Mouse (Mus musculus) hindbrain, embryonic 16.5 days (tissue): ENCODE measurements at regions not wholly inside any gene's neighbourhood (a gene's known extent, or its start where the extent isn't known, plus 50 kb on each side); places are given as distances from the start of the nearest gene placed in this dataset.
"Not testable (repeated sequence)": the region's sequence is repeated elsewhere in the genome, so short reads cannot be mapped to it uniquely, and the experiment has no call there.

Experiments used
- ATAC-seq: fragments of 200-750 bp; cut with Nextera tagmentation; 2 replicates; pipeline ENCODE4 v1.8.0; 2017; ENCODE audit warnings: moderate TSS enrichment, moderate library complexity
- H3K27ac ChIP-seq: fragments of 300-500 bp; sonication (generic); 2 replicates; pipeline ENCODE4 v1.5.1; 2014; ENCODE audit warnings: low read depth, mild to moderate bottlenecking, control low read depth, low read length, moderate library complexity
- H3K27me3 ChIP-seq: fragments of 300-500 bp; sonication (generic); replicated peaks from 2 replicates; pipeline ENCODE4 v1.6.1; 2014; ENCODE audit warnings: low read length; ENCODE audit not compliant: control insufficient read depth, insufficient read depth
- H3K36me3 ChIP-seq: fragments of 300-500 bp; sonication (generic); 2 replicates; pipeline ENCODE4 v1.6.1; 2014; ENCODE audit warnings: mild to moderate bottlenecking, low read length, moderate library complexity, mixed read lengths; ENCODE audit not compliant: control insufficient read depth, insufficient read depth
- H3K4me1 ChIP-seq: fragments of 300-500 bp; sonication (generic); 2 replicates; pipeline ENCODE4 v1.6.1; 2014; ENCODE audit warnings: low read depth, low read length; ENCODE audit not compliant: control insufficient read depth, insufficient read depth
- H3K4me2 ChIP-seq: fragments of 300-500 bp; sonication (generic); 2 replicates; pipeline ENCODE4 v1.6.1; 2014; ENCODE audit warnings: mild to moderate bottlenecking, low read length, control low read depth, moderate library complexity
- H3K4me3 ChIP-seq: fragments of 300-500 bp; sonication (generic); 2 replicates; pipeline ENCODE4 v1.5.1; 2014; ENCODE audit warnings: mild to moderate bottlenecking, low read length, control low read depth, moderate library complexity
- H3K9ac ChIP-seq: fragments of 300-500 bp; sonication (generic); 2 replicates; pipeline ENCODE4 v1.6.1; 2014; ENCODE audit warnings: low read depth, mild to moderate bottlenecking, control low read depth, low read length, moderate library complexity
- H3K9me3 ChIP-seq: fragments of 300-500 bp; sonication (generic); 2 replicates; pipeline ENCODE4 v1.6.1; 2014; ENCODE audit warnings: mild to moderate bottlenecking, low read length, moderate library complexity; ENCODE audit not compliant: control insufficient read depth
- WGBS: fragments of 180-500 bp; shearing (Covaris S2); extraction: QIAGEN DNeasy Blood & Tissue Kit; methylation state at CpG from one replicate; pipeline ENCODE4 v1.1.7; 2014; 5-methylcytosine and 5-hydroxymethylcytosine counted together

DNA sequence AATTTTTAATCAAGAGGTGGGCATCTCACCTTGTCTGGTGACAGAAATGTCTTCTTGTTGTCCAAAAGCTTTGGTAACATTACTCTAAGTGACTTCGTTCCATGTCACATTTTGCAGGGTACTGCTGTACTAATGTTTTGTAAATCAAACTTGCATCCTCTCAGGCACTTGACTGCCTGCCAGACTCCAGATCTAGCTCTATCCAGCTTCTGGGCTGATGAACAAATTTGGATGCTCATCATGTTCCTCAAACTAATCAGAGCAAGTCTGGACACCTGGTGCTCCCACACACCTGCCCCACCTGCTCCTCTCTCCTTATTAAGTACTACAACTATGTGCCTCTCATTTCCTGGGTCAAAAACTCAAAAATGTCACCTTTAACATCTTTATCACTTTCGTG lies 126.1 kb downstream of the Fasl start:
- H3K4me2 ChIP-seq = no peak overlapping the region
- H3K4me3 ChIP-seq = no peak overlapping the region
- no peaks in the 10 kb centered on the region for H3K4me1 ChIP-seq
- peaks cover 3% of the 10 kb centered on the region; the same call in 1 of the 2 replicates for H3K9me3 ChIP-seq
- WGBS = 88% methylated on average over 2 of the region's 2 CpGs
- no peak for ATAC-seq
- H3K36me3 ChIP-seq = no peaks in the 10 kb centered on the region
- no peak overlapping the region for H3K9ac ChIP-seq
- H3K27me3 ChIP-seq = no peaks in the 10 kb centered on the region
- H3K27ac ChIP-seq = no peak overlapping the region

DNA sequence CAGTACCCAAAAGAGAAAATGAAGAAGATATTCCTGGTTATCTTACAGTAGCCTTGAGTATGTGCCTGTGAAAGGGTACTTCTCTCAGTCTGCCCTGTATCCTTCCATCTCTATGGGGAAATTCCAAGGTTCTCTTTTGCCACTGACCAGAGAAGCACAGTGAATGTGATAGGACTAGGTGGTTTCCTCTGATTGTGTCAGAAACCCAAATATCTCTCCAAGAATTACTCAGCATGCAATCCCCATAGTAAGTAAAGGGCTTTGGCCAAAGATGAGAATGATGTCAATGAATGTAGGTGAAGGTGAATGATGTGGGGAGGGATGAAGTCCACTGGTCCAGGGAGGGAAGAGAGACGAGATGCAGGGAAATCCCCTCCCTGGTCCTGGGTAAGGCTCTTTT lies 130.8 kb downstream of the Fasl start:
- Histone ChIP-seq H3K9ac (no peak overlapping the region), H3K4me3 (no peak overlapping the region), H3K27ac (no peak overlapping the region), H3K4me1 (no peaks in the 10 kb centered on the region), H3K36me3 (no peaks in the 10 kb centered on the region), H3K4me2 (no peak overlapping the region), H3K27me3 (no peaks in the 10 kb centered on the region), H3K9me3 (peaks cover 3% of the 10 kb centered on the region; the same call in 1 of the 2 replicates)
- ATAC-seq = no peak
- WGBS = 91% methylated on average over 1 of the region's 1 CpGs

DNA sequence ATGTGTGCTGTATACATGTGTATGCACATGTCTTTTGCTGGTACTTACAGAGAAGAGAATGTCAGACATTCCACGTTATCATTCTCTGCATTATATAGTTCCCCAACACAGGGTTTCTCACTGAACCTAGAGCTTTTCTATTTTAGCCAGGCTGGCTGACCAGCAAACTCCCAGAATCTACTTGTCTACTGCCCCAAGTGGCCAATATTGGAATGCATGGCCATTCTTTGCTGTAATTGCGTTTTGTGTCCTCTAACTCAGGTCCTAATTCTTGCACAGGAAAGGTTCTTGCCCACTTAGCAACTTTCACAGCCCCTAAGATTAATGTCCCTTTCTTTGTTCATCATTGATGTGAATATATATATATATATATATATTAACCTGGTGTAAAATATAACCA lies 138.9 kb downstream of the Fasl start:
- Histone ChIP-seq H3K9ac (no peak overlapping the region), H3K27me3 (no peaks in the 10 kb centered on the region), H3K27ac (no peak overlapping the region), H3K4me1 (no peaks in the 10 kb centered on the region), H3K4me2 (no peak overlapping the region), H3K9me3 (no peaks in the 10 kb centered on the region), H3K4me3 (no peak overlapping the region), H3K36me3 (no peaks in the 10 kb centered on the region)
- 70% methylated on average over 2 of the region's 2 CpGs for WGBS
- no peak for ATAC-seq

DNA sequence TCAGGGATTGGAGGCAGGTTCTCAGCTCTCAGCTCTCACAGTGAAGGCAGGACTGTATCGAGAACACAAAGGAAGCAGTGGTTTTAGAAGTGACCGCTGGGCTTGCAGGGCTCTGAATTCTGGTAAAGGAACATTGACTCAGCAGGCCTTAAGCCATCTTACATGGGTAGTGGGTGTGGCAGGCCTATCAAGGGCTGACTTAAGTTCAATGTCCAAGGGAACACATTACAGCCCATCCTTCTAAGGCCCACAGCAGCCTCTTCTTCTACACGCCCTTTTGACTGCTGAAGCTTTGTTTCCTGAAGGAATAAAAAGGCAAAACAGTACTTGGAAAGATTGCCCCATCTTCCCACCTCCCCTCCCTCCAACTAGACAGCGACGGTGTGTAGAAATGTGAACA lies 137.6 kb downstream of the Tnfsf18 start:
- no peaks in the 10 kb centered on the region for H3K4me1 ChIP-seq
- H3K9me3 ChIP-seq = no peaks in the 10 kb centered on the region
- no peak overlapping the region for H3K4me3 ChIP-seq
- H3K27ac ChIP-seq = no peak overlapping the region
- no peaks in the 10 kb centered on the region for H3K36me3 ChIP-seq
- 85% methylated on average over 5 of the region's 5 CpGs for WGBS
- H3K9ac ChIP-seq = no peak overlapping the region
- no peak for ATAC-seq
- H3K4me2 ChIP-seq = no peak overlapping the region
- no peaks in the 10 kb centered on the region for H3K27me3 ChIP-seq

DNA sequence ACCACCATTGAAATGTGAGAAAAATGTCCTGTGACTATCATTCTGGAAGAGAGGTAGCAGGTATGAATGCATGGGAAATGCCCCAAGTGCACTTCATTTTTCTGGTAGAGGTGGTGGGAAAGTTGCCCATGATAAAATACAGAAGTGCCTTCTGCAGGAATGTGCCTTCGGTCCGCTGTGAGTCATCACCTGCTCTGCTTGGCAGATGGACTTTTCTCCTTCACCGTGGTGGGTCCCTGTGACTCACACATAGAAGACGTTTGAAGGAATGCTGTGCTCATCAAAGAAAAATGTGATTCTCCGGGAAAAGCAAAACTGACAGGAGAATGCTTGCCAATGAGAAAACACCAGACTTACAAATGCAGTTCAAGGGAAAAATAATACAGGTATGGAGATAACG lies 126.8 kb downstream of the Tnfsf18 start:
- no peak for ATAC-seq
- 87% methylated on average over 6 of the region's 6 CpGs for WGBS

DNA sequence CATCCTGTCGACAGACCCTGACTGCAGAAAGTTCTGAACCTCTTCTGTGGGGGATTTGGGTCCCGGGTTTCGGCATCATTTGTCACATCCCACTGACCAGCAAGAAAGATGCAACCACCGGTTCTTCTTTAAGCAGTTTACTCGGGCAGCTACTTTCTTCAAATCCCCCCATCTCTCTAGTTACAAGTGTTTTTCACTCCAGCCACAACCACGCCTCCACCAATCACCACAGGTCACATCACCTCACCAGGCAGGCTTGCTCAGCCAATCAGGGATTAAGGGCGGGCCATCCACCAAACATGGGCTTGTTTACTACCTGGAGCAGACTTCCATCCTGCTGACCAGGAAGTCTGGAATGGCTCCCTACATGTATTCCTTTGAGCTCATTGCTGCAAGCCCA lies 119.6 kb downstream of the Tnfsf18 start:
- not testable (repeated sequence) for H3K36me3 ChIP-seq, H3K4me1 ChIP-seq, H3K27ac ChIP-seq, H3K9ac ChIP-seq, H3K9me3 ChIP-seq, H3K4me2 ChIP-seq, H3K4me3 ChIP-seq, H3K27me3 ChIP-seq, ATAC-seq
- 92% methylated on average over 6 of the region's 7 CpGs for WGBS

More for the DNA sequence above, 126.8 kb downstream of the Tnfsf18 start:
- H3K9me3 ChIP-seq = no peaks in the 10 kb centered on the region
- H3K4me2 ChIP-seq = no peak overlapping the region
- H3K4me3 ChIP-seq = no peak overlapping the region
- no peaks in the 10 kb centered on the region for H3K27me3 ChIP-seq
- H3K4me1 ChIP-seq = no peaks in the 10 kb centered on the region
- H3K9ac ChIP-seq = no peak overlapping the region
- no peaks in the 10 kb centered on the region for H3K36me3 ChIP-seq
- H3K27ac ChIP-seq = no peak overlapping the region

DNA sequence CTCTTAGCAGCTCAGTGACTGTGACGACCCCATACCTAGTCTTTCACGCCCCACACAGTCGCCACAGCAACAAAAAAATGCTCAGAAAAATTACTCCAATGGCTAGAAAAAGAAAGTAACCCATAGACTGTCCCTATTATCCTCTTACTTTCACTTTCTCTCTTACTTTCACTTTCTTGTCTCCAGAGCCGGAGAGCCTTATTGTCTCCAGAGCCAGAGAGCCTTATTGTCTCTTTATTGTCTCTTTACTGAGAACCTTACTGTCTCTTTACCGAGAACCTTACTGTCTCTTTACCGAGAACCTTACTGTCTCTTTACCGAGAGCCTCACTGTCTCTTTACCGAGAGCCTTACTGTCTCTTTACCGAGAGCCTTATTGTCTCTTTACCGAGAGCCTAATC lies 119.2 kb downstream of the Tnfsf18 start:
- 96% methylated on average over 10 of the region's 10 CpGs for WGBS
- not testable (repeated sequence) for ATAC-seq

DNA sequence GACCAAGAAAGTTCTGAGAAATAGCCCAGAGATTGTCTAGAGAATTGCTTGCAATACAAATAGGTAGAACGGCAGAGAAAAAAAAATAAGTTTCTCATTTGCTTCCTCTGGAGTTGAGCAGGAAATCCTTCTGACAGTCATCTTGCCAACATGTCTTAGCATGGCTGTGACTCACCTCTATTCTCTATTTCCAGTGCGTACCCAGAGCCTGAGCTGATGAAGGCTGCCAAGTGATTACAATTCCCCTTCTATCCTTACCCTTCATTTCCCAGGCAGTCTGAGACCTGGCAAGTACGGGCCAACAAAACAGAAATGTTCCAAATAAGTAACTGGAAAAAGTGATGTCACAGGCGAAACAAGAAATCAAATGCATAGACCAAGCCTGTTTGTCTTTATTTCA lies 113.0 kb downstream of the Tnfsf18 start:
- Histone ChIP-seq H3K27me3 (no peaks in the 10 kb centered on the region), H3K4me1 (no peaks in the 10 kb centered on the region), H3K9me3 (no peaks in the 10 kb centered on the region), H3K36me3 (no peaks in the 10 kb centered on the region), H3K9ac (no peak overlapping the region), H3K4me2 (no peak overlapping the region), H3K4me3 (no peak overlapping the region), H3K27ac (no peak overlapping the region)
- ATAC-seq = no peak
- 80% methylated on average over 4 of the region's 4 CpGs for WGBS

More for the DNA sequence above, 119.2 kb downstream of the Tnfsf18 start:
- not testable (repeated sequence) for H3K27ac ChIP-seq, H3K4me1 ChIP-seq, H3K9me3 ChIP-seq, H3K4me3 ChIP-seq, H3K27me3 ChIP-seq, H3K36me3 ChIP-seq, H3K4me2 ChIP-seq, H3K9ac ChIP-seq

DNA sequence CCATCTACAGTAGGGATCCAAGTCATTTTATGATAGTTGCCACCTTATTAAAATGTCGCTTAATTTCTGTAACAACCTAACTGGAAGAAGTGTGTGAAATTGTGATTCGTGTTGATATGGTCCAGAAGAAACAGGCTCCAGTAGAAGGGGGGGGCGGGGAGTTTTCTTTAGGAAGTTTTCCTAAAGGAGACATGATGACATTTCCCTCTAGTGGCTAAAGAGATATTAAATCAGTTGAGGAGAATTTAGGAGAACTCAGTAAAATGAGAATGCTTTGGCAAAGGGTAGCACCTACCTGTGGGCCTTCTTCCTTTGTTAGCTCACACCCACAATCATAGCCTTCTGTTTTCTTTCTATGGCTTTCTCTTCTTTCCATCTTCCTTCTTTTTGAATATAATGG lies 107.7 kb downstream of the Tnfsf18 start:
- H3K4me3 ChIP-seq = no peak overlapping the region
- H3K4me1 ChIP-seq = no peaks in the 10 kb centered on the region
- ATAC-seq = no peak
- no peak overlapping the region for H3K9ac ChIP-seq
- H3K27ac ChIP-seq = no peak overlapping the region
- no peak overlapping the region for H3K4me2 ChIP-seq
- 87% methylated on average over 3 of the region's 3 CpGs for WGBS
- no peaks in the 10 kb centered on the region for H3K9me3 ChIP-seq
- no peaks in the 10 kb centered on the region for H3K36me3 ChIP-seq
- no peaks in the 10 kb centered on the region for H3K27me3 ChIP-seq

DNA sequence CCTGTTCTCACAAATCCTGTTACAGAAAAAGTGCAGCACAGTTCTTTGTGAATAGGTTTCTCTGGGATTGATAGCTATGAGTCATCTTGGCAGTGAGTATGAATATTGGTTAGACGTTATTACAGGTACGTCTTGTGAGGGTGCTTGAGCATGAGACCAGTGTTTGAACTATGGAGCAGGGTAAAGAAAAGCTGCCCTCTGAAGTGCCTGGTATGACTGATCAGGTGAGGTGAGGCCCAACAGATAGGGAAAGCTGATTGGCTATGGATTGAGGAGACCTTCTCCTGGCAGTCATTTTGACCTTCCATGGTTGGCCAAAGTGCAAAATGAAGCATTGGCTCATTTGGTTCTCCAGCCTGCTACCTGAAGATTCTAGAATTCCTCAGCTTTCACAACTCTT lies 106.7 kb downstream of the Tnfsf18 start:
- no peak overlapping the region for H3K4me2 ChIP-seq
- no peaks in the 10 kb centered on the region for H3K4me1 ChIP-seq
- WGBS = 98% methylated on average over 2 of the region's 2 CpGs
- no peak for ATAC-seq
- no peaks in the 10 kb centered on the region for H3K27me3 ChIP-seq
- H3K36me3 ChIP-seq = no peaks in the 10 kb centered on the region
- H3K9ac ChIP-seq = no peak overlapping the region
- no peaks in the 10 kb centered on the region for H3K9me3 ChIP-seq
- no peak overlapping the region for H3K27ac ChIP-seq
- no peak overlapping the region for H3K4me3 ChIP-seq
